Mouse (Mus musculus) adrenal gland, adult 8-10 months (tissue): Measurements from ENCODE around the gene Urb2. TPM values are rescaled to one million over a fixed set of nuclear protein-coding genes. Genes with fewer than 3 reads are reported as not detected.
"Not testable (repeated sequence)": the region's sequence is repeated elsewhere in the genome, so short reads cannot be mapped to it uniquely, and the experiment has no call there.

Source experiments
- DNase-seq: peaks from one replicate; pipeline ENCODE4 v3.0.0; 2022
- total RNA-seq, 4 experiments: library from RNA; stranded (reverse); gene quantifications; 2 replicates each; pipeline ENCODE4 v1.2.4; 2022

The Urb2 gene
- total RNA-seq, 4 experiments from 2014 or later: 11.8 to 14.7 (median 14.2) TPM

DNA sequence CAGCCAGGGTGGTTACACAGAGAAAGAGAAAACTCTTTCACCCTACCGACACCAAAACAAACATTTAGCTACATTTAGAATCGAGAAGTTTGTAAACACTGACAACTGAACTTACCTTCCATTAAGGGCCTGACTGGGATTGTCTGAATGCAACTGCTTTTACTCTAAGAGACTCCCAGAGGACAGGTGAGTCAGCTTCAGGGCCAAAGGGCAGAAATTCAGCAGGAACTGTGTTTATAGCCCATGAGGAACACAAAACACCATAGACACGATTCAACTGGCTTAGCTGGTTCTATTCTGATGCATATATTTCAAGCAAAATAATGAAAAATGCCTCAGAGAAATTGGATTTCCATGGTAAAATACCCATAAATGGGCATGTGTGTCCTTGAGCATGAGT, 6.6 kb upstream of the Urb2 start:
- no peak for DNase-seq

DNA sequence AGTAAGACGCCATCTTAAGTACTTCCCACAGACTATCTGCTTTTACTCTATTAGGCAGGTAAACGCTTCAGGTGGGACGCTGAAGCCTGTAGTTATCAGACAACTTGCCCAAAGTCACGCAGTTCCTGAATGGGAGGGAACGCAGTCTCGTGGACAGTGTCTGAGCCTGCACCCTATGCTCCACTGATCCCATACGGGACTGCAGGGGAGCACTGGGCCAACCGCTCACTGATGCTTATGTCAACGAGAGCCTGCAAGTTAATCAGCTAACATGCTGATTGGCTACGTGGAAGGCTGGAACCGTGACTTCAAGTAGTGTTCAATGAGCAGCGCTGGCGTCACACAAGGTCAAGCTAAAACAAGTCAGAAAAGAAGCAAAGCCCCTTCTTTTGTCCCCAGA, 1.5 kb upstream of the Urb2 start:
- DNase-seq: no peak

DNA sequence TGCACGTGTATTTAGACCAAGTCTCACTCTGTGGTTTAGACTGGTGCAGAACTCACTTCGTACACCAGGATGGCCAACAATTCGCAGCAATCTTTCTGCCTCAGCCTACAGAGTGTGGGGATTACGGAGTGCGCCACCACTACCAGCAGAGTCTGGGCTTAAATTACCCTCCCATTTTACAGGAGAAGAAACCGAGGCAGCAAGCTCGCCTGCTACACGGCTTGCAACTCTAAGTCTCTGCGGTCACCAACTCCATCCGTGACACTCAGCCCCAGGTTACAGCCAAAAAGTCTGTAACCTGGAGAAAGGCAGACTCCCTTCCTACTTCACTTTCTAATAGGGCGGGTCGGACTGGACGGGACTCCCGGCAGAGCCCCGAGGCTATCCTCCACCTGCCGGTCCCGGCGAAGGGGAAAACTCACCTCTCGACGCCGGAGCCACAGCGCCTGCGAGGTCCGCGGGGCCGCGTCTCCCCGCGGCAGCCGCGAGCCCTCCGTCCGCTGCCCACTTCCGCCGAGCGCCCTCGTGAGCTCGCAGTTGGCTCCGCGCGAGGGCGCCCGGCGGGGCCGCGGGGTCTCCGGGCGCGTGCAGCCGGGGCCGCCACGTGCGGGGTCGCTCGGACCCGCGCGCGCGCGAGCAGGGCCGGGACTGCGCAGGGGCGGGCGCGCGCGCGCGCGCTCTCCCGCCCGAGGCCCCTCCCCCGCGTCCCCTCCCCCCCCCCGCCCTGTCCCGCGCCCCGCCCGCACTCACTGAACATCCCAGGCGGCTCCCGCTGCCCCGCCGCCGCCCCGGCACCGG, 670 bp upstream of the Urb2 start:
- peak; percentile 30 for DNase-seq

DNA sequence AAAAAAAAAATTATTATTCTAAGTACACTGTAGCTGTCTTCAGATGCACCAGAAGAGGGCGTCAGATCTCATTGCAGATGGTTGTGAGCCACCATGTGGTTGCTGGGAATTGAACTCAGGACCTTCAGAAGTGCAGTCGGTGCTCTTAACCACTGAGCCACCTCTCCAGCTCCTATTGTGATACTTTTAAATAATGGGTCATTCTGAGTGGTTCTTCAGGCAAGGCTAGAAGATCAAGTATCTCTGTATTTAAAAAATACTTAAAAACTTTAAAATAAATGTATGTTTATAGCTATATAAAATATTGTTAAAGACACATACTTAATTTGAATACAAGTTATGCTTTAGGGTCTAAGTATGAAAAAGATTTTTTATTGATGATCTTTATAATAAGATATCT, 5.0 kb downstream of the Urb2 start:
- DNase-seq: not testable (repeated sequence)

DNA sequence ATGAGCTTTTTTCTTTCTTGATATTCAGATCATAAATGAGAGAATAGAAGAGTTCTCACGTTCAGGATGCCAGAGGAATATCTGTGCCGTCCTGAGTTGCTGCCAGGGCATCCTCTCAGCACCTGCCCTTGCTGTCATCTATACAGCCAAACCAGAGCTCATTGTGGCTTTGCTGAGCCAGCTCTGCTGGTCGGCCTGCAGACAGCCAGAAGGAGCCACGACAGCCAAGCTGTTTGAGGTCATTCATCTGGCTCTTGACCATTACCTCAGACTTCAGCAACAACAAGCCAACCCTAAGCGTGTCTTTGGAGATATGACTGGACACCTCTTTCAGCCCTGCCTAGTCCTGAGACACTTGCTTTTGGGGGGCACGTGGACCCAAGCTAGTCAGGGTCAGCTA, 6.5 kb downstream of the Urb2 start:
- no peak for DNase-seq

DNA sequence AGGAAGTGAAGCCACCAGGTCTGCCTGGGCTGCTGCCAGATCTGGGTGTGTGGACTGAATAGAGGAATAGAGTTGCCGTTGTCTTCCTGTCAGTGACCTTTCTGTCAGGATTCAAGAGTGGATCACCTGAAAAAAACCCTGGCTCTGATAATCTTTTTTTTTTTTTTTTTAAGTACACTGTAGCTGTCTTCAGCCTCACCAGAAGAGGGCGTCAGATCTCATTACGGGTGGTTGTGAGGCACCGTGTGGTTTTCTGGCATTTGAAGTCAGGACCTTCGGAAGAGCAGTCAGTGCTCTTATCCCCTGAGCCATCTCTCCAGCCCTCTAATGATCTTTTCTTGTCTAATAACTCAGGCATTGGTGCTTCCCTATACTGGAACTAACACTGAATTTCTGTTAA, 12.1 kb downstream of the Urb2 start:
- DNase-seq: no peak

DNA sequence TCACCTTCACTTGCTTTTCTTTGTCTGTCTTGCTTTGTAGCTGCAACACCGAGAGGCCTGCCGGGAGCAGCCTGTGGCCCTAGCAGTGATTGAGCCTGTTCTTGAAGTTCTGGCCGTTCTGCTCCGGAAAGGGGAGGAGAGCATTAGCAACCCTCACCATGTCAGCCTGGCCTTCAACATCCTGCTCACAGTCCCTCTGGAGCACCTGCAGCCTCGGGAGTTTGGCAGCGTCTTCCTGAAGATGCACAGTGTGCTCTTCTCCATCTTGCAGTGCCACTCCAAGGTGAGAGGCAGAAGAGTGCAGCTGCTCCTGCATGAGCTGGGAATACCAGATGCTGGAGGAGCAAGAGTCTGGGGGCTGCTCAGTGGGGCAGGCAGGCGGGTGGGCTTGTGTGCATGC, 16.8 kb downstream of the Urb2 start:
- no peak for DNase-seq

DNA sequence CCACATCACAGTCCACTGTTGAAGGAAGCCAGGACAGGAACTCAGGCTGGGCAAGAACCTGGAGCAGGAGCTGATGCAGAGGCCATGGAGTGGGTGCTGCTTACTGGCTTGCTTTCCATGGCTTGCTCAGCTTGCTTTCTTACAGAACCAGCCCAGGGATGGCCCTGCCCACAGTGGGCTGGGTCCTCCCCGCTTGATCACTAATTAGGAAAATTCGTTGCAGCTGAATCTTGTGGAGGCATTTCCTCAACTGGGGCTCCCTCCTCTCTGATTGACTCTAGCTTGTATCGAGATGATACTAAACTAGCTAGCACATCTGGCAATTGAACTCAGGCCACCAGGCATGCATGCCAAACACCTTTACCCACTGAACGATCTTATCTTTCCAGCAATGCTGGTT, 18.0 kb downstream of the Urb2 start:
- DNase-seq: no peak

DNA sequence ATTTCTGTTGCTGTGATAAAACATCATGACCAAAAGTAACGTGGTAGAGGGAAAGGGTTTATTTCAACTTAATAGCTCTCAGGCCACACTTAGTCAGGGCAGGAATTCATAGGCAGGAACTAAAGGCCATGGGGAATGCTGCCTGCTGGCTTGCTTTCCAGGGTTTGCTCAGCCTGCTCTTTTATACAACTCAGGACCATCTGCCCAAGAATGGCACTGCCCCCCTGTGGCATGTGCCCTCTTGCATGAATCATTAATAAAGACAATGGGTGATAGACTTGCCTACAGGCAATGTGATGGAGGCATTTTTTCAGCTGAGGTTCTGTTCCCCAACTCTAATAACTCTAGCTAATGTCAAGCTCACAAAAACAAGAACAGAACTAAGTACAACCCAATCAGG, 20.9 kb downstream of the Urb2 start:
- no peak for DNase-seq

DNA sequence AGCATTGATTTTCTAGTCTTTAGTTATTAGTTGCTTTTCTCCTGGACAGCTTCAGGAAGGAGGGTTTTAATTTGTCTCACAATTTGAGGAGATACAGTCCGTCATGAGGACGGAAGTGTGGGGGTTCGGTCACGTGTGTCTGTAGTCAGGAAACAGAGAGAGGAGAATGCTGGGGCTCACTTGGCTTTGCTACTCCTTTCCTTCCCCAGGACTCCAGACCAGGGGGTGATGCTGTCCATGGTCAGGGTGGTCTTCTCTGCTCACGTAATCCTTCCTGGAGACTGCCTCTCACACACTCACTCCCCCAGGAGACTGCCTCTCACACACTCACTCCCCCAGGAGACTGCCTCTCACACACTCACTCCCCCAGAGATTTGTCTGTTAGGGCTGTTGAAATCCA, 23.1 kb downstream of the Urb2 start:
- DNase-seq: no peak

DNA sequence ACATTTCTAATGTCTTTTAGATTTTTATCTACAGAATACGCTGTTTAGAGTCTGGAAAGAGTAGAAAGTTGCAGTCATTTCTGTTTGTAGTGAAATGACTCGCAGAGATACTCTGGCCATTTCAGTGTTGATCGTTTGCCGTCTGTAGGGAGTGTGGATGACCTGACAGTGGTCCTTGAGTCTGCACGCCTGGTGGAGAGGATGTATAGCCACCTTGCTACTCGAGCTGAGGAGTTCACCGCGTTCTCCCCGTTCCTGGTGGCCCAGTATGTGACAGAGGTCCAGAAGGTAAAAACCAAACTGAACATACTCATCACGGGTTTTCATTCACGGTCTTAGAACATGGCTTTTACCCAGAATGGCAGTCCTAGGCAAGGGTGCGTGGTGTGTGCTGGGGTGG, 23.6 kb downstream of the Urb2 start:
- no peak for DNase-seq

DNA sequence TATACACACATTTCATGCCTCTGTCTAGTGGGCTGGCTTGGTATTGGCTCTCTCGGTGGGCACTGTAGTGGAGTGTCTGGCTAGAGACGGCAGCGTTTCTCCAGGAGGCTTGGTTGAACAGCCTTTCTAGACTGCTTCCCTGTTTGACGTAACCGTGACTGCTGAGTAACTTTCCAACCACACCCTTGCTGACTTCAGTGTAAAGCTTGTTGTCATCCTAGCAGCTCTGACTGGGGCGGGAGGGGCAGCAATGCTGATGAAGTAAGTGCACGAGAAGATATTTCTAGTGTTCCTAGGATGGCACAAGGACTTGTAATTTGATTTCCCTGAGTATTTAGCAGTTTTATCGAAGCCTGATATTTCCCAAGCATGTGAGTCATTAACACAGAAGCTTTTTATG, 24.5 kb downstream of the Urb2 start:
- no peak for DNase-seq

DNA sequence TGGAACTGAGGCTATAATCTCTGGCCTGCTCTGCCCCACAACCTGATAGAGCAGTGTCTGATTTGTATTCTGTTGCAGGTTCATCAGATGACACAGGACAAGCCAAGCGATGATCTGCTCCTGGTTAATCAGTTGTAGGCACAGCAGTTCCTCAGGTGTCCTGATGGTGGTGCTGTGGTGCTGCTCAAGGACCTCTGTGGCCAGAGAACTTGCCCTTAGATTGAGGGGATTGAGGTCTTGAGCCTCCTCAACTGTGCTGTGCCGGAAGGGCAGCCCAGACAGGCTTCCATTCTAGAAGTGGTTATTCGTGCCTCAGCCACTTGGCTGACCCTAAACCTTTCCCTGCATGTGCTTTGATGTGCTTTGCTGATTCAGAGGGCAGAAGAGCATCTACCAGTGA, 30.8 kb downstream of the Urb2 start:
- DNase-seq: peak; percentile 39

DNA sequence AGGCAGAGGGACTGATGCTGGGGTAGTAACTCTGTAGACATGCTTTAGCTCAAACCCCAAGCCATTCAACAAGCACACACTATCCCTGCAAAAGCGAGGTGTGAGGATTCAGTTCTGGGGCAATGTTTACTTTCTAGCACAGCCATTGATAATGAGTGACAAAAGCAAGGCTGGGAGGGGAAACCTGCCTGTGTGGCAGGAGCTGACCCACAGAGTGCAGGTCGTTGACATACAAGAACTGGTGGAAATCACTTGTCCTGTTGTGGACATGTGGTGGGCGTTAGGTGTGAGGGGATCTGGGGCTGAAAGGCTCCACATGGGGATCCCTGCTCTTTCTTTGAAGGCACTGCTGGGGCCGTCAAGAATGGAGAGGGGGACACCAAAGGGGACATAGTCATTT, 31.3 kb downstream of the Urb2 start:
- DNase-seq: no peak

DNA sequence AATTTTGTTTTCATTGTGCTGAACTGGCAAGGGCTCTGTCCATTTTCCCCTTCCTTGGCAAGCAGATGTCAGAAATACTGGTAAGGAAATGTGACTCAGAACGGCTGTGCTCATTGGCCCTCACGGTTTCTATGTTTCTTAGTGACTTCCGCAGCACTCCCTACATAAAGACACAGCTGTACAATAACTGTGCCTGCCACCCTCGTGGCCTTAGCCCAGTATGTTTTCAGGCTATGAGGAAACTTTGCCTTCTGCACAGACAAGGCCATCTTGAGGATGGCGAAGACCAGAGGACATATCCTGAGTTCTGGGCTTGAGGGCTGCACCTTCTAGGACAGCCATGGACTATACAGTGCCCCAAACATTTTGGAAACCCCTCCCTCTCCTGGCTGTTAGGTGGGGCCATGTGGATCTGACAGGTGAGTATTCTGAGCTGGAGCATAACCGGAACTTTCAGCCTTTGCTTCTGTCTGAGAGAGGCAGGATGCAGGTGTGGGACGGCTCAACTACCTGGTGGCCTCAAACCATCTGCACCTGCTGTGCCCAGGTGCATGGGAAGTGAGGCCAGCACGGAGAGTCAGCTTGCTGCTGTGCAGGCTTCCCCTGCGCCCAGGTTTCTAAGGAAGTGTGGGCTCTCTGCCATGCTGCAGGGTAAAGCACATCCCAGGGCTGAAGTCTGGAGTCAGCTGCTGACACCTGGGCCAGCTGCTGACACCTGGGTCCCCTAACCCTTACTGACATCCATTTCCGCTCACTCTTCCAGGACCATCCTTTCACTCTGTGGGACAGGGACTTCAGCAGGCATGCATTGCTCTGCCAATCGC, 35.7 kb downstream of the Urb2 start:
- no peak for DNase-seq

DNA sequence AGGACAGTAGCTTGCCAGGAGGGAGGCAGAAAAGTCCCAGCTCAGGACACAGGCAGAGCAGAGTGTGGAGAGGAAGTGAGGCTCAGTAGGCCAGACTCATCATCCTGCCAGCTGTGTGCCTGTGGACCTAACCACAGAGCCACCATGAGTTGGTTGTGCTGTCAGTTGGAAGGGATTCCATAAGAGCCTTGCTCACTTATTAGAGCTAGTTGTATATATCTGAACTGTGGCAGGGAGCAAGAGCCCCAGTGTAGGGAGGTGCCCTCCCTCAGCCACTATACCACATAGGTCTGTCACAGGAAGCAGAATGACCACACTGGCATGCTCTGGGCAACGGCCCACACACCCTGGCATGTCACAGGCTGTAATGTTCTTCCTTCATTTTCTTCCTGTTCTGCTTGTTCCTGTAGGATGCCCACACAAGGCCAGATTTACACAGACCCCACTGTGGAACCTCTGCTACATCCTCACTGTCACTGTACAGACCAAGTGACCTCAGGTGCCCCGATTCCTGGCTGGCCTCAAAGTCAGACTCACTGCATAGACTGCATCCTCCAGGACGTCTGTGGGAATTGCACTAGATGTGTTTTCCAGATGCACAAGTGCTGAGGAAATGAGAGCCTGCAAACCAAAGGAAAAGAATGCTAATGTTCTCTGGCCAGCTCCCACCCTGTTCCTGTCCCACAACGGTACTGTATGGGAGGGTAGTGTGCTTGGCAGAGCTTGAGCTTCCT, 45.2 kb downstream of the Urb2 start:
- no peak for DNase-seq

DNA sequence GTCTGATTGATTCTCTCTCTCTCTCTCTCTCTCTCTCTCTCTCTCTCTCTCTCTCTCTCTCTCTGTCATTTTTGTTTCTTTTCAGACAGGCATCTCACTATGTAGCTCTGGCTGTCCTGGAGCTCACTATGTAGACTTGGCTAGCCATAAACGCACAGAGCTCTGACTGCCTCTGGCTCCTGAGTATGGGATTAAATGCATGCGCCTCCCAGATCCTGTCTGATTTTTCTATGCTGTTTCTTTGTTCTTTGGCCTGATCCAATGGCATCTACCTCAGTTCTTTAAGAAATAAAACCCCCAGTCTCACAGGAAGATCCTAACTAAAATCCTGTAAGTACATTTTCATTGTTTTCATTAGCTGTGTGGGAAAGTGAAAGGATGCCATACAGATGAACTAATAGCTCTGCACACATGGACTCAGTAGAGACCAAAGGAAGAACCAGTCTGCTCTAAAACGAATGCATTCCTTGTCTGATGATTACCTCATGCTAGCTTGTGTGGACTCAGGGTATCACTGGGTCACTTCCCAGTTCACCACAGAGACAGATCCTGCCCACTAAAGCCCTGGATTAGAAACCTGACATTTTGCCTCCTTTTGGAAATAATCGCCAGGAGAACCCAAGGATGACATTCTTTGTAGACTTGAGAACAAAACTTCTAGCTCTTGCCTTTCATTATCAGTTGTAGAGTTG, 45.9 kb downstream of the Urb2 start:
- no peak for DNase-seq

DNA sequence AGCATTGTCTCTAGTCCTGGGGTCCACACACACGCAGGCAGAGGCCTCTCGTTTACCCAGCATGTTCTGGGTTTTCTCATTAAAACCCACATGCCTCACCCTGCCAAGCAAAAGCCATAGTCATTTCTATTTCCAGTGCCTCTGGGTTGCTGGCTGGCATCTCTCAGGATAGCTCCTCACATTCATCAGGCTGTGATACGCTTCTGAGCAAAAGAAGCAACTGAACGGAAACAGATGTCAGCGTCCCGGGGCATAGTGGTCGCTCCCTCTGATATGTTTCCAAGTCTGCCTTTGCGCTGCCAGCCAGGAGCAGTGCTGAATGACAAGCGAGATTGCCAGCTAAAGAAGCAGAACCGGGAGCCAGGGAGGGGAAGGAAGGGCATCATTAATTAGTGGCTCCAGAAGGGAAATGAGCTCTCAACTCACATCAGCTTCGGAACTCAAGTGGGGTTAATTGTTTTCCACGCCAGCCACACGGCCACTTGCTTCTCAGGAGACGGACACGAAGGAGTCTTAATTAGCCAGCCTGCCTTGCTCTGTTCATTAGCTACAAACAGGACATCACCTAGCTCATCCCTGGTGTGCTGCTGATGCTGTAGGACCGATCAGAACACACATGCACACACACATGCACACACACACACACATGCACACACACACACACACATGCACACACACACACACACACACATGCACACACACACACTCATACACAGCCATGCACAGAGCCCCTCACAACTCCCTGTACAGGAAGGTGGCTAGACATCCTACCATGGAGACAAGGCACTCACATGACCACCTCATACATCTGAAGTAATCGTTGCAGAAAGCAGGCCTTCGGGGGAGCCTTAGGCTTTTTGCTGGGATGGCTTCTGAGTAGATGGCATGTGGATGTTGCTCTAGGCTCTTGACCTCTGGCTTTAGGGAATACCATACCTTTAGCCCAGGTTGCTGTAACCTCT, 49.3 kb downstream of the Urb2 start:
- no peak for DNase-seq

DNA sequence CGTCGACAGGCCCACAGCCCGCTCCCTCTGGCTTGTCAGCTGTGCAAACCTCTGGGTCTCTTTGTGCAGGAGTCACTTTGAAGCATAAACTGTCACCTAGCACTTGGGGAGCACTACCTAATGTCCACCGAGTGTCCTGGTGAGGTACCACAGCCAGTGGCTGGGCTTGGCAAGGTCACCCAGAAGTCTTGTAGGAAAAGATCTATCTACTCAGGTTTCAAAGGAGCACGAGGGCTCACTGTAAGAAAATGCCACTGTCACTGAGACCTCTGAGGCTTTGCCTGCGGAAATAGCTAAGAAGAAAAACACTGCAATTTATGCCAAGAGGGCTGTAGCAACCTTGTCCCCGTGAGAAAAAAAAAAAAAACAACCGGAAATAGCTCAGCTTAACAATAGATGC, 54.7 kb downstream of the Urb2 start:
- DNase-seq: no peak

DNA sequence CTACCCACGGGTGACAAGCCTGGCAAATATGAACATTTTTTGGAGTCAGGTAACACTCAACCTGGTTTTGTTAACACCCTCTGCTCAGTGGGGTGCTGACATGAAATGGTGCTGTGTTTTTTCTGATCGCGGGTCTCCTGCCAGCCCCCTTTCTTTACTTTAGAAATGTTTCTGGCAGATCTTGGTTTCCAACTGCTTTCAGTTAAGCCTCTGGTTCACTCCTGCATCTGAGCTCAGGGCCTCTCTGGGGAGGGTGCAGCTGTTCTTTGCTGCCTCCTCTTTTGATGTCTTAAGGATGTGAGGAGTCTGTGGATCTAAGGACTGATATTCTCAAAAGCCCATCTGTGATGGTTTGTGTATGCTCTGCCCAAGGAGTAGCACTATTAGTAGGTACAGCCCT, 55.1 kb downstream of the Urb2 start:
- no peak for DNase-seq

DNA sequence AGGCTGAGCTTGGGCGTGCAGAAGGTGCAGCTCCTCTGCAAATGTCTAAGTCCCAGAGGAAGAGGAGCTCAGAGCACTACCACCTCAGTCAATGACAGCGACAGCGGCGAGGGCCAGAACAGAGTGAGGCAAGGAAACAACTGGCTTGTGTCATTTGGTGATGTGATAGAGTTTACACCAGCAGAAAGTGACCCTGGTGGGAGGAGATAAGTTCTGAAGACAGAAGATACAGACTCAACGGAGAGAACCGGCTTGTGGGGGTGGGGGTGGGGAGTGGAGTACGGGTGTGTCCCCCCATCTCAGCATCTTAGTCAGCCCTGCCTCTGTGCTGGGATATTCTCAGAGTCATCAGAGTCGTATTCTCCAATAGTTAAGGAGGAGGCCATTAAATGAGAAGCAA, 56.1 kb downstream of the Urb2 start:
- DNase-seq: no peak

DNA sequence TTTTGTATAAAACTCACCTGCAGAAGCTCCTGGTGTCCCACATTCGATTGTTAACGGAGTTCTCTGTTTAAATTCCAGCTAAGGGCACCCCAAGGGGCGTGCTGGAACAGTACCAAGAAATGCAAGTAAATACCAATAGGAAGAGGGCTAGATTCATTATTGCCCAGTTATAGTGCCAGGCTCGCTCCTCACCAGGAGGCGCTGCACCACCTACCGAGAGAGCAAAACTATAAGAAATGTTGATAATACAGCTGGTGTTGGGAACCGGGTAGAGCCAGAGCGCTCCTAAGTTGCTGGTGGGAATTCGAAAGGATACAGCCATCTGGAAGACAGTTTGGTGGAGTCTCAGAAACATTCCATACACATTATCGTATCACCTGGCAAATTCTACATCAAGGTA, 56.7 kb downstream of the Urb2 start:
- no peak for DNase-seq
